Mouse (Mus musculus) frontal cortex, postnatal 14 days (tissue): ENCODE data around the gene Trim28.
"Not testable (repeated sequence)": the region's sequence is repeated elsewhere in the genome, so short reads cannot be mapped to it uniquely, and the experiment has no call there.

Experiments
- DNase-seq, 2 experiments: peaks; one replicate each; pipeline ENCODE4 v3.0.0; 2022; ENCODE audit warnings: low spot score in 2 of 2

The Trim28 gene

GRCm38 (mm10) chr7:13063399-13063798 is 64.5 kb downstream of the Trim28 start:
- DNase-seq, result not testable (repeated sequence)

- no peak for DNase-seq
These were observed 73.4 kb downstream of the Trim28 start for GRCm38 (mm10) chr7:13072293-13072692.
